Mouse (Mus musculus): ENCODE measurements around the gene Dld.

The Dld gene

GRCm38 (mm10) chr12:31350944-31351928 lies at the start of gene Dld:
Gene Dld, minus strand, starts transcription at chr12:31351453.
- peak; percentile 97 for DNase-seq

- no peak for DNase-seq
Observed at GRCm38 (mm10) chr12:31400821-31401220, 49.6 kb upstream of the Dld start.

GRCm38 (mm10) chr12:31397709-31398108 lies 46.5 kb upstream of the Dld start:
- no peak for DNase-seq

- DNase-seq, result no peak
Observed at GRCm38 (mm10) chr12:31395895-31396294, 44.6 kb upstream of the Dld start.

- DNase-seq, result no peak
Observed at GRCm38 (mm10) chr12:31391696-31392095, 40.4 kb upstream of the Dld start.

GRCm38 (mm10) chr12:31390571-31390970 lies 39.3 kb upstream of the Dld start, which contains the start of gene Slc26a3:
Gene Slc26a3, plus strand, starts transcription at chr12:31390871.
- DNase-seq, result no peak

GRCm38 (mm10) chr12:31387303-31387702 lies 36.0 kb upstream of the Dld start:
- DNase-seq, result no peak

GRCm38 (mm10) chr12:31382451-31382850 lies 31.2 kb upstream of the Dld start:
- no peak for DNase-seq

GRCm38 (mm10) chr12:31380878-31381277 lies 29.6 kb upstream of the Dld start:
- peak; percentile 19 for DNase-seq

- no peak for DNase-seq
Observed at GRCm38 (mm10) chr12:31377241-31377640, 26.0 kb upstream of the Dld start.

GRCm38 (mm10) chr12:31376326-31376950 lies 25.2 kb upstream of the Dld start:
- no peak for DNase-seq

GRCm38 (mm10) chr12:31375283-31375615 lies 24.0 kb upstream of the Dld start:
- DNase-seq, result no peak

GRCm38 (mm10) chr12:31374603-31375282 lies 23.5 kb upstream of the Dld start:
- peak; percentile 56 for DNase-seq

GRCm38 (mm10) chr12:31369656-31370055 lies 18.4 kb upstream of the Dld start:
- no peak for DNase-seq

GRCm38 (mm10) chr12:31369118-31369517 lies 17.9 kb upstream of the Dld start:
- DNase-seq, result no peak

GRCm38 (mm10) chr12:31367721-31368120 lies 16.5 kb upstream of the Dld start:
- no peak for DNase-seq

GRCm38 (mm10) chr12:31366428-31366827 lies 15.2 kb upstream of the Dld start:
- DNase-seq, result no peak

- DNase-seq, result no peak
Observed at GRCm38 (mm10) chr12:31350191-31350943, 886 bp downstream of the Dld start.

- no peak for DNase-seq
Observed at GRCm38 (mm10) chr12:31333261-31333660, 18.0 kb downstream of the Dld start.

GRCm38 (mm10) chr12:31327139-31327538 lies 24.1 kb downstream of the Dld start:
- DNase-seq, result no peak

GRCm38 (mm10) chr12:31323136-31323695 lies 28.0 kb downstream of the Dld start:
- DNase-seq, result no peak

GRCm38 (mm10) chr12:31321532-31321931 lies 29.7 kb downstream of the Dld start:
- DNase-seq, result no peak

Measured in right cerebral cortex, postnatal 14 days (tissue).